Comparison of ENCODE assay signal across 23 mouse cellular contexts in genomic region chr10:24841998-24842397, GRCm38 (mm10). TPM values are rescaled to one million over a fixed set of nuclear protein-coding genes. Genes with fewer than 3 reads are reported as not detected.
DNase-seq lines count a peak whose midpoint lies in the region; ATAC-seq and TF ChIP-seq lines count a peak whose summit lies in the region.
"Had no signal": no experiment of that assay in that cellular context is flagged by ENCODE, and none has a peak within 500 bp of the region (broad histone marks: within the 10 kb centered on the region; RNA-seq: fewer than 3 reads in every experiment).

No protein-coding gene starts in this region.

- no peak for TF ChIP-seq EP300 in lung, postnatal 0 days (IDR thresholded peaks at IDR 0.05)

- no peaks in the 10 kb centered on the region for H3K27me3 ChIP-seq in lung, postnatal 0 days (replicated peaks; ENCODE audit: insufficient read depth, low read length)
- no peaks in the 10 kb centered on the region for H3K27me3 ChIP-seq in cerebellum, adult 2 months (ENCODE audit: control insufficient read depth, insufficient read depth, low read length)
- H3K27me3 ChIP-seq: heart, embryonic 13.5 days; hindbrain, embryonic 15.5 days; liver, embryonic 12.5 days; midbrain, embryonic 15.5 days had no signal

- WGBS in lung, postnatal 0 days, result 10% methylated on average over 2 of the region's 2 CpGs
- WGBS in cerebellum, adult 2 months, result 59% methylated on average over 2 of the region's 2 CpGs

- no peak overlapping the region for H3K4me2 ChIP-seq in lung, postnatal 0 days (replicated peaks; ENCODE audit: low read depth, low read length)
- H3K4me2 ChIP-seq: heart, embryonic 13.5 days; hindbrain, embryonic 15.5 days; liver, embryonic 12.5 days; midbrain, embryonic 15.5 days had no signal

- ATAC-seq in lung, postnatal 0 days, result no peak
- ATAC-seq: forebrain, postnatal 0 days; liver, embryonic 12.5 days; midbrain, embryonic 15.5 days had no signal

- no peaks in the 10 kb centered on the region for H3K4me1 ChIP-seq in lung, postnatal 0 days (ENCODE audit: insufficient read depth, low read depth, low read length)
- no peaks in the 10 kb centered on the region for H3K4me1 ChIP-seq in cerebellum, adult 2 months (ENCODE audit: control insufficient read depth, insufficient read depth, low read length)
- H3K4me1 ChIP-seq: heart, embryonic 13.5 days; hindbrain, embryonic 15.5 days; midbrain, embryonic 10.5 days; midbrain, embryonic 15.5 days had no signal

- TF ChIP-seq POLR2A in cerebellum, adult 2 months (IDR thresholded peaks at IDR 0.05; ENCODE audit: borderline replicate concordance, insufficient read depth, low read length), result no peak

- no peaks in the 10 kb centered on the region for H3K9me3 ChIP-seq in lung, postnatal 0 days (ENCODE audit: low read length)
- H3K9me3 ChIP-seq: hindbrain, embryonic 15.5 days; midbrain, embryonic 15.5 days had no signal

- peak; percentile 50 to 58 for DNase-seq in kidney, adult 8-10 months
- DNase-seq in kidney, postnatal 4 days, result no peak
- peak; percentile 7 for DNase-seq in ES-CJ7 (ENCODE audit: low read depth, low spot score)
- DNase-seq in Muller cell, postnatal 12 days (ENCODE audit: inconsistent ontology term), result peak; percentile 64
- DNase-seq in kidney, postnatal 10 days, result peak; percentile 24
- no peak for DNase-seq in lung, postnatal 0 days (ENCODE audit: low spot score)
- DNase-seq in cerebellum, adult 2 months, result no peak
- DNase-seq: adrenal gland, postnatal 36 days; B cell, adult 2 months; cerebellum, adult 18-20 months; cerebellum, postnatal 14 days; forebrain, postnatal 0 days; heart, postnatal 10 days; layer of hippocampus, adult 9-11 months; lung, adult 18-20 months; lung, postnatal 10 days; thymus, postnatal 4 days had no signal

- TF ChIP-seq CTCF in lung, postnatal 0 days (IDR thresholded peaks at IDR 0.05), result no peak
- no peak for TF ChIP-seq CTCF in cerebellum, adult 2 months (IDR thresholded peaks at IDR 0.05; ENCODE audit: borderline replicate concordance, insufficient read depth, low read depth, low read length)

- no peak overlapping the region for H3K27ac ChIP-seq in lung, postnatal 0 days (ENCODE audit: low read length)
- no peak overlapping the region for H3K27ac ChIP-seq in cerebellum, adult 2 months (ENCODE audit: insufficient read depth, low read length)
- H3K27ac ChIP-seq: heart, embryonic 13.5 days; hindbrain, embryonic 15.5 days; liver, embryonic 12.5 days; midbrain, embryonic 10.5 days; midbrain, embryonic 15.5 days had no signal

- H3K36me3 ChIP-seq in lung, postnatal 0 days (ENCODE audit: insufficient read depth, low read length), result no peaks in the 10 kb centered on the region
- H3K36me3 ChIP-seq: heart, embryonic 13.5 days; hindbrain, embryonic 15.5 days; liver, embryonic 12.5 days; midbrain, embryonic 10.5 days; midbrain, embryonic 15.5 days had no signal

- no peak overlapping the region for H3K4me3 ChIP-seq in lung, postnatal 0 days (ENCODE audit: low read depth, low read length)
- H3K4me3 ChIP-seq in cerebellum, adult 2 months (replicated peaks; ENCODE audit: insufficient read depth, low read depth, low read length), result no peak overlapping the region
- H3K4me3 ChIP-seq: erythroblast, embryonic 14.5 days; heart, embryonic 13.5 days; hindbrain, embryonic 15.5 days; liver, embryonic 12.5 days; midbrain, embryonic 10.5 days; midbrain, embryonic 15.5 days had no signal

- no peak overlapping the region for H3K9ac ChIP-seq in lung, postnatal 0 days (replicated peaks; ENCODE audit: low read depth)
- H3K9ac ChIP-seq: forebrain, postnatal 0 days; heart, embryonic 13.5 days; hindbrain, embryonic 15.5 days; liver, embryonic 12.5 days; midbrain, embryonic 15.5 days had no signal

RNA-seq across cellular contexts. Expression of gene Enpp3, which starts 0.6 kb away (rescaled TPM):
- 1.2 and 1.4 TPM in 2 replicates for polyA plus RNA-seq in lung, postnatal 0 days (2015; fragmentation: Nextera tagmentation; extraction: Ambion mirVana)
- 0.59 and 1.4 TPM in 2 replicates for polyA plus RNA-seq in cerebellum, adult 2 months (2012; rRNA removed)
- polyA plus RNA-seq: erythroblast, embryonic 14.5 days had no signal

RNA-seq across cellular contexts. Expression of gene Med23, which starts 27.8 kb away (rescaled TPM):
- polyA plus RNA-seq in lung, postnatal 0 days (2015; fragmentation: Nextera tagmentation; extraction: Ambion mirVana), result 7.4 and 9.7 TPM in 2 replicates
- polyA plus RNA-seq in cerebellum, adult 2 months (2012; rRNA removed), result 32.1 and 34.1 TPM in 2 replicates

Comparison
In these comparisons a context has a peak if more than half of its experiments do, and no peak if none do; other contexts are left out.
1. DNase-seq: peak in kidney, adult 8-10 months (2 of 2), ES-CJ7 (single experiment), Muller cell, postnatal 12 days (single experiment) and kidney, postnatal 10 days (single experiment); none in kidney, postnatal 4 days (0 of 2), lung, postnatal 0 days (single experiment) and cerebellum, adult 2 months (0 of 2).